Mouse (Mus musculus) small intestine, adult 2 months (tissue): ENCODE data around the gene 6430548M08Rik.

Experiments
- CTCF ChIP-seq: fragments of 200-500 bp; IDR thresholded peaks from 2 replicates; pipeline ENCODE4 v1.5.1; 2012; ENCODE audit warnings: low read depth, mild to moderate bottlenecking, control low read depth, inconsistent platforms, low read length, moderate library complexity, mixed read lengths; ENCODE audit not compliant: insufficient replicate concordance, insufficient read length; ENCODE audit errors: extremely low read depth
- POLR2A ChIP-seq: fragments of 200-500 bp; IDR thresholded peaks from 2 replicates; pipeline ENCODE4 v1.6.1; 2012; ENCODE audit warnings: low read depth, mild to moderate bottlenecking, control low read depth, inconsistent platforms, low read length, moderate library complexity

- TF ChIP-seq POLR2A (no peak), CTCF (no peak)
Measured at GRCm38 (mm10) chr8:120191633-120192032, 77.7 kb downstream of the 6430548M08Rik start.
